Mouse (Mus musculus) erythroblast, embryonic 14.5 days (primary cell): ENCODE results near the gene Prn.

ENCODE experiments used
- GATA1 ChIP-seq: IDR thresholded peaks from 2 replicates; pipeline ENCODE4 v1.6.1; 2012; ENCODE audit warnings: low read length, inconsistent platforms, mixed read lengths
- TAL1 ChIP-seq: IDR thresholded peaks from 3 replicates; pipeline ENCODE4 v1.6.1; 2012; ENCODE audit warnings: low read length, inconsistent platforms, mixed read lengths

DNA sequence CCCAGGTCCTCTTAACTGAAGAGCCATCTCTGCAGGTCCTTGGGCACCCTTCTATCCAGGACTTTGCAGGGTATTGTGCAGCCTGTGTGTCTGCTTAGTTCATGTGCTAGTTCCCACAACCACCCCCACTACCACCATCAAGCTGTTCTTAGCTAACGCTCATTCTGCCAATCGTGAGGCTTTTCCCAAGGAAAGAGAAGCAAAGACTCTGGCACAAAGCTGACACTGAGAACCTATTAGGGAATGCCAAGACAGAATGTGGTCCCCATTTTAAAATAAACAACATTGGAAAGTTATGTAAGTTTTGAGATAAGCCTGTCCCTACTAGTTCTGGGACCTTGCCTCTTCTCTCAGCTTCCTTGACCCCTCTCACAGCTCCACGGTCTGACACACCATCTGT lies 46.3 kb upstream of the Prn start:
- TF ChIP-seq TAL1 = no peak
- no peak for TF ChIP-seq GATA1
